Mouse (Mus musculus) MEL (cell line): Measurements from ENCODE around the gene Irx2. TPM values are rescaled to one million over a fixed set of nuclear protein-coding genes. Genes with fewer than 3 reads are reported as not detected.

Experiments
- DNase-seq: peaks from one replicate; pipeline ENCODE4 v3.0.0; 2011; ENCODE audit warnings: low read depth, low spot score
- H3K27ac ChIP-seq: 2 replicates; pipeline ENCODE4 v1.5.1; 2012; ENCODE audit warnings: low read depth, mild to moderate bottlenecking, control low read depth, low read length, moderate library complexity; ENCODE audit not compliant: control insufficient read depth
- H3K27me3 ChIP-seq, 2 experiments: fragments of 150-350 bp in 1 of 2; sonication (generic) in 1 of 2; 2 replicates each; pipeline ENCODE4 v1.6.1; 2012; ENCODE audit warnings: low read length in 2 of 2, mild to moderate bottlenecking in 2 of 2, improper control_type of control experiment in 1 of 2, moderate library complexity in 1 of 2; ENCODE audit not compliant: insufficient read depth in 2 of 2, control insufficient read depth in 1 of 2
- H3K36me3 ChIP-seq, 2 experiments: 2 replicates each; pipeline ENCODE4 v1.6.1; 2012 to 2014; ENCODE audit warnings: low read length in 2 of 2, improper control_type of control experiment in 1 of 2, inconsistent platforms in 1 of 2, mild to moderate bottlenecking in 1 of 2; ENCODE audit not compliant: insufficient read depth in 2 of 2, control insufficient read depth in 1 of 2
- H3K4me1 ChIP-seq, 2 experiments: fragments of 150-350 bp in 1 of 2; sonication (generic) in 1 of 2; 2 replicates each; pipeline ENCODE4 v1.6.1; 2012; ENCODE audit warnings: low read length in 2 of 2, improper control_type of control experiment in 1 of 2, mild to moderate bottlenecking in 1 of 2; ENCODE audit not compliant: insufficient read depth in 2 of 2, control insufficient read depth in 1 of 2
- H3K4me3 ChIP-seq, 2 experiments: fragments of 150-350 bp in 1 of 2; sonication (generic) in 1 of 2; 2 replicates each; pipeline ENCODE4 v1.5.1; 2012; ENCODE audit warnings: low read depth in 2 of 2, low read length in 2 of 2, mild to moderate bottlenecking in 2 of 2, moderate library complexity in 2 of 2, control low read depth in 1 of 2, improper control_type of control experiment in 1 of 2; ENCODE audit not compliant: control insufficient read depth in 1 of 2, insufficient read depth in 1 of 2
- H3K79me2 ChIP-seq: 2 replicates; pipeline ENCODE4 v1.6.1; 2012; ENCODE audit warnings: mild to moderate bottlenecking, low read length, moderate library complexity; ENCODE audit not compliant: control insufficient read depth, poor library complexity, insufficient read depth
- H3K9ac ChIP-seq: 2 replicates; pipeline ENCODE4 v1.6.1; 2012; ENCODE audit warnings: low read depth, mild to moderate bottlenecking, control low read depth, low read length, moderate library complexity; ENCODE audit not compliant: control insufficient read depth, poor library complexity, severe bottlenecking
- H3K9me3 ChIP-seq: fragments of 150-350 bp; sonication (generic); replicated peaks from 2 replicates; pipeline ENCODE4 v1.6.1; 2012; ENCODE audit warnings: mild to moderate bottlenecking, low read length, improper control_type of control experiment, moderate library complexity; ENCODE audit not compliant: insufficient read depth
- CTCF ChIP-seq, 3 experiments: IDR thresholded peaks in 2 of 3; conservative IDR thresholded peaks in 1 of 3; 2 replicates each; pipeline ENCODE4 v1.5.1; 2011 to 2012; ENCODE audit warnings: low read length in 3 of 3, low read depth in 2 of 3, mild to moderate bottlenecking in 2 of 3, improper control_type of control experiment in 1 of 3, inconsistent platforms in 1 of 3, mixed read lengths in 1 of 3, moderate library complexity in 1 of 3; ENCODE audit not compliant: control insufficient read depth in 1 of 3, insufficient read depth in 1 of 3, poor library complexity in 1 of 3, severe bottlenecking in 1 of 3
- EP300 ChIP-seq, 2 experiments: IDR thresholded peaks; 2 replicates each; pipeline ENCODE4 v1.6.1; 2011; ENCODE audit warnings: improper control_type of control experiment in 2 of 2, low read length in 2 of 2, low read depth in 1 of 2, mild to moderate bottlenecking in 1 of 2
- ETS1 ChIP-seq: IDR thresholded peaks from 2 replicates; pipeline ENCODE4 v1.6.1; 2012; ENCODE audit warnings: low read depth, mild to moderate bottlenecking, inconsistent platforms, low read length, improper control_type of control experiment, moderate library complexity
- GATA1 ChIP-seq: IDR thresholded peaks from 2 replicates; pipeline ENCODE4 v1.6.1; 2011; ENCODE audit warnings: low read depth, low read length, improper control_type of control experiment
- HCFC1 ChIP-seq: IDR thresholded peaks from 2 replicates; pipeline ENCODE4 v1.6.1; 2012; ENCODE audit warnings: low read depth, mild to moderate bottlenecking, inconsistent platforms, low read length, improper control_type of control experiment, moderate library complexity
- MAX ChIP-seq: IDR thresholded peaks from 2 replicates; pipeline ENCODE4 v1.6.1; 2011; ENCODE audit warnings: low read length, improper control_type of control experiment
- MEF2A ChIP-seq: IDR thresholded peaks from 2 replicates; pipeline ENCODE4 v1.6.1; 2014; ENCODE audit warnings: low read depth, mild to moderate bottlenecking, inconsistent platforms, low read length, improper control_type of control experiment; ENCODE audit not compliant: poor library complexity, insufficient replicate concordance, severe bottlenecking; ENCODE audit errors: extremely low read depth
- MYB ChIP-seq: IDR thresholded peaks from 2 replicates; pipeline ENCODE4 v1.6.1; 2011; ENCODE audit warnings: mild to moderate bottlenecking, low read depth, low read length, improper control_type of control experiment
- MYC ChIP-seq: IDR thresholded peaks from 2 replicates; pipeline ENCODE4 v1.6.1; 2011; ENCODE audit warnings: low read depth, mild to moderate bottlenecking, low read length, improper control_type of control experiment, moderate library complexity
- POLR2AphosphoS2 ChIP-seq: IDR thresholded peaks from 2 replicates; pipeline ENCODE4 v1.6.1; 2011; ENCODE audit warnings: low read length, improper control_type of control experiment
- RAD21 ChIP-seq: IDR thresholded peaks from 2 replicates; pipeline ENCODE4 v1.6.1; 2011; ENCODE audit warnings: mild to moderate bottlenecking, low read depth, low read length, improper control_type of control experiment
- RCOR1 ChIP-seq: IDR thresholded peaks from 2 replicates; pipeline ENCODE4 v1.6.1; 2012; ENCODE audit warnings: low read depth, mild to moderate bottlenecking, inconsistent platforms, low read length, improper control_type of control experiment
- UBTF ChIP-seq: IDR thresholded peaks from 2 replicates; pipeline ENCODE4 v1.6.1; 2012; ENCODE audit warnings: low read depth, mild to moderate bottlenecking, inconsistent platforms, low read length, improper control_type of control experiment, moderate library complexity, borderline replicate concordance; ENCODE audit not compliant: insufficient read depth
- polyA plus RNA-seq, 2 experiments: library from polyadenylated mRNA; stranded (reverse) in 1 of 2; unstranded in 1 of 2; fragments of >175 nt in 1 of 2; fragments of >200 nt in 1 of 2; gene quantifications; 2 replicates each; pipeline versions ENCODE4 v1.2.1 to v1.2.4; 2012; ENCODE audit warnings: low replicate concordance in 2 of 2, low read depth in 1 of 2; ENCODE audit not compliant: insufficient read length in 2 of 2, insufficient read depth in 1 of 2, missing spikeins in 1 of 2
- total RNA-seq: library from RNA; depleted of rRNA; stranded (reverse); fragments of 300-350 nt; gene quantifications from 2 replicates; pipeline ENCODE4 v1.2.3, GENCODE M21; 2012

The Irx2 gene
- total and polyA plus RNA-seq, 3 experiments = not detected

GRCm38 (mm10) chr13:72624847-72625170 is 3.8 kb upstream of the Irx2 start:
- H3K9ac ChIP-seq = no peak overlapping the region
- H3K9me3 ChIP-seq = no peaks in the 10 kb centered on the region
- no peak overlapping the region for H3K4me3 ChIP-seq
- H3K4me1 ChIP-seq = no peaks in the 10 kb centered on the region
- no peaks in the 10 kb centered on the region for H3K36me3 ChIP-seq
- H3K27me3 ChIP-seq = no peaks in the 10 kb centered on the region
- H3K79me2 ChIP-seq = no peaks in the 10 kb centered on the region
- DNase-seq = no peak
- TF ChIP-seq MAX = no peak
- no peak for TF ChIP-seq POLR2AphosphoS2
- no peak for TF ChIP-seq MYC
- TF ChIP-seq MEF2A = no peak
- no peak for TF ChIP-seq ETS1
- TF ChIP-seq GATA1 = no peak
- no peak overlapping the region for H3K27ac ChIP-seq

GRCm38 (mm10) chr13:72625236-72625950 is 3.2 kb upstream of the Irx2 start:
- Histone ChIP-seq H3K27me3 (no peaks in the 10 kb centered on the region), H3K36me3 (no peaks in the 10 kb centered on the region), H3K27ac (no peak overlapping the region), H3K9ac (no peak overlapping the region), H3K9me3 (no peaks in the 10 kb centered on the region), H3K4me1 (no peaks in the 10 kb centered on the region), H3K79me2 (no peaks in the 10 kb centered on the region), H3K4me3 (no peak overlapping the region)
- no peak for DNase-seq
- TF ChIP-seq RCOR1 (no peak), ETS1 (no peak), MYB (no peak), RAD21 (no peak)

GRCm38 (mm10) chr13:72627391-72628321 is 964 bp upstream of the Irx2 start:
- Histone ChIP-seq H3K36me3 (no peaks in the 10 kb centered on the region), H3K9me3 (no peaks in the 10 kb centered on the region), H3K27ac (no peak overlapping the region), H3K27me3 (no peaks in the 10 kb centered on the region), H3K9ac (no peak overlapping the region), H3K4me3 (no peak overlapping the region), H3K4me1 (no peaks in the 10 kb centered on the region), H3K79me2 (no peaks in the 10 kb centered on the region)
- DNase-seq = no peak
- TF ChIP-seq UBTF (no peak), EP300 (IDR thresholded peaks at IDR 0.05; ENCODE audit: low read depth in 1 of 2, low read length in 2 of 2) (no peak), RAD21 (no peak), HCFC1 (no peak), CTCF (IDR thresholded peaks at IDR 0.05 in 2 of 3, conservative IDR thresholded peaks at IDR 0.05 in 1 of 3; ENCODE audit: control insufficient read depth in 1 of 3, insufficient read depth in 1 of 3, low read depth in 2 of 3, low read length in 3 of 3, poor library complexity in 1 of 3, severe bottlenecking in 1 of 3) (no peak)
